Mouse (Mus musculus) hematopoietic stem cell, adult 5-6 weeks (primary cell): ENCODE data around the gene Col6a6. TPM values are rescaled to one million over a fixed set of nuclear protein-coding genes. Genes with fewer than 3 reads are reported as not detected.

ENCODE experiments used
- ATAC-seq, 2 experiments: fragments of 125-278 bp in 1 of 2; replicated peaks in 1 of 2; 2 replicates each; pipeline ENCODE4 v1.8.0; 2016 to 2017; ENCODE audit warnings: inconsistent platforms in 2 of 2, mild to moderate bottlenecking in 2 of 2, moderate number of reproducible peaks in 2 of 2, low read depth in 1 of 2, moderate TSS enrichment in 1 of 2; ENCODE audit not compliant: low FRiP score in 2 of 2, poor library complexity in 2 of 2, severe bottlenecking in 2 of 2, insufficient read depth in 1 of 2, low TSS enrichment in 1 of 2
- total RNA-seq: library from RNA; stranded (forward); fragments of 172-1452, 232-1000 nt; gene quantifications from 2 replicates; pipeline ENCODE4 v1.2.3, GENCODE M21; 2017

The Col6a6 gene
- total RNA-seq, 1 experiment from 2014 or later, result not detected

GRCm38 (mm10) chr9:105814436-105814835 lies 13.5 kb downstream of the Col6a6 start:
- no peak for ATAC-seq

DNA sequence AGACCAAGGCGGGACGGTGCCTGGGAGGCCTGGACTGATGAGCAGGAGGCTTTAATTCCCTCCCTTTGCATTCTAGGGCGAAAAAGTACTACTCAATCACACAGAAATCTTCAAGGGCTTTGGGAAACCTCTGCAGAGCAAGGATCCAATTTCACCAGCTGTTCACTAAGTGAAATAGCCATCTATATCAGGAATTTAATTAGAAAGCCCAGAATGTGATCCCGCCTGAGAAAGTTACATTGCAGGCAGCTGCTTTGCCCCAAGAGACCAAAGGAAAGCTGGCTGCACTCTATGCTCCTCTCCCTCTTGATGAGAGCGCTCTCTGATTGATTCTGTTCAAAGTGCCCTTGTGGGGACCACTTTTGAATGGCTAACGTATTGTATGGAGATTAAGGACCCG lies 16.5 kb downstream of the Col6a6 start:
- ATAC-seq, result no peak

- no peak for ATAC-seq
Observed at GRCm38 (mm10) chr9:105808920-105809505, 18.9 kb downstream of the Col6a6 start.

- no peak for ATAC-seq
Observed at GRCm38 (mm10) chr9:105803416-105803815, 24.5 kb downstream of the Col6a6 start.

GRCm38 (mm10) chr9:105801463-105801862 lies 26.5 kb downstream of the Col6a6 start:
- no peak for ATAC-seq

DNA sequence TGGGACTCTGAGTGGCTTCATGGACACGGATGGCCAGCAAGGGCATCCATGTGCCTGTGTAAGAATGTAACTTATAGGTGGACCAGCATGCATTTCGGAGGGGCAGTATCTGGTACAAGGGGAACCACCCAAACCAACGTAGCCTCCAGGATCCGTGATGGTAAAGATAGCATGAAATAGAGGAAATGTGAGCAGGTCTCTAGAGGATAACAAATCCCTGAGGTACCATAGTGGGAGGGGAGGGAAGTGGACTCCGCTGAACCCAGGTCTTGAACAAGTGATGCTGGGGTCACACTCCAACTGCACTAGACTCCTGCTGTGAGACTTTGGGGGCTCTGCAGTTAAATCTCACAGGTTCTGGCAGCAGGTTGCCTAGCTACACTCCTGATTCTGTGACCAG lies 27.7 kb downstream of the Col6a6 start:
- no peak for ATAC-seq

- no peak for ATAC-seq
Observed at GRCm38 (mm10) chr9:105796137-105796536, 31.8 kb downstream of the Col6a6 start.

DNA sequence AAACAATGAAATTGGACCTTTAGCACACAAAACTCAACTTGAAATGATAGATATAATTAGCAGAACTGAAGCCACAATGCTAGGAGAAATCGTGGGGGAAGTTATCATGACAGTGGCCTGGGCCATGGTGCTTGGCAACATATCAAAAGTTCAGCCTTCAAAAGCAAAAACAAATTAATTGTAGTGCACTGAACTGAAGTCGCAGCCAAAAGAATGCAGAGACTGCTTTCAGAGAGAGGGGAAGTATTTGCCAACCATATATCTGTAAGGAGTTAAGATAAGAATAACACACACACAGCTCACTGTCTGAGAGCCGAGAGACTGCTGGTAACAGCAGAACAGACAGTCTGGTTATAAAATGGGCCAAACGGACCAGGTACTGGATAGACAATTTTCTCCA lies 33.0 kb downstream of the Col6a6 start:
- ATAC-seq, result no peak

DNA sequence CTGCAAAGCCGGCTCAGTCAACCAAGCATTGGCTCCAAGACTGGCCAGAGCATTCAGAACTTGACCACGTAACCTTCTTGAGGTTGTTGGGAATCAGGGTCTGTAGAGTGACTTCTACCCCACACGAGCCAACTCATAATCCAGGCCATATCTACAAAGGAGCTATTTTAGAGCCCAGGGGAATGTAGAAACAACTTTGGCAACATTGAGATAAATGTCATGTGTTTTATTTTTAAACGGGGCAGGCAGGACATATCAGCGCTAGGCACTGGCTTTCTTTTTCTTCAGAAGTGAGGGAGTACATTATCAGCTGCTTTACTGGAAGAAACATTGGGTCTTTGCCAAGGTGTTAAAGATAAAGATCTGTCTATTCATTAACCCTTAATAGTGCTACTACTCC lies 36.1 kb downstream of the Col6a6 start:
- no peak for ATAC-seq

DNA sequence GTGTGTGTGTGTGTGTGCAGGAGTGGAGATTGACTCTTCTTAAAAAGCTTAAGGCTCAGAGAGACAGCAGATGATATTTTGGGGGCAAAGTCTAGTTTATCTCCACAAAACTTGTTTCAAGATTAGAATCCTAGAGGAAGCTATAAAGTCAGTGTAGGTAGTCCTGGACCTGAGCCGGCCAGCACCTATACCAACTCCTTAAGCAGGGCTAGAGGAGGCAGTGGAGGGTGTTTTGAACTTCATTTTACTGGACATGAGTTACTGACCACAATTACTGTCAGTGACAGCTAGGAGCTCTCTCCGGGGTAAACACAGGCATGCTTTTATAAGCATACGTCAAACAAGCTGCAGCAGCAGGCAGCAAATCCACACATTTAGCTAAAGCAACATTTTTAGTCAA lies 39.8 kb downstream of the Col6a6 start:
- no peak for ATAC-seq

- ATAC-seq, result no peak
Observed at GRCm38 (mm10) chr9:105787800-105788199, 40.2 kb downstream of the Col6a6 start.

DNA sequence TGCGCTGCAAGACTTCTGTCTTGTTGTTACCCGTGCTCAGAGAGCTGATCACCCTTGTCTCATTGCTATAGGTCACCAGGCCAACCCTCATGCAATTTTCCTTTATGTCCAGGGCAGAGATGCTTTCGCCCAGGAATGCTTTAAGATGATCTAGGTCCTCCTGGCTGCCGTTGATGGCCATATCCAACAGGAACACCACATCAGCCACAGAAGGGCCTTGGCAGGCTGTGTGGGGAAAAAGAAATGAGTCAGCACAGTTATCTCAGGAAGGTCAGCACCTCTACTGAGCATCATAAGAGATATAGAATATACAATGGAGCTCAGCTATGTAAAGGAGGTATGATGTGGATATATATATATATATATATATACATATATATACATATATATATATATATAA lies 43.9 kb downstream of the Col6a6 start:
- ATAC-seq, result no peak

- no peak for ATAC-seq
Observed at GRCm38 (mm10) chr9:105780696-105781095, 47.3 kb downstream of the Col6a6 start.

DNA sequence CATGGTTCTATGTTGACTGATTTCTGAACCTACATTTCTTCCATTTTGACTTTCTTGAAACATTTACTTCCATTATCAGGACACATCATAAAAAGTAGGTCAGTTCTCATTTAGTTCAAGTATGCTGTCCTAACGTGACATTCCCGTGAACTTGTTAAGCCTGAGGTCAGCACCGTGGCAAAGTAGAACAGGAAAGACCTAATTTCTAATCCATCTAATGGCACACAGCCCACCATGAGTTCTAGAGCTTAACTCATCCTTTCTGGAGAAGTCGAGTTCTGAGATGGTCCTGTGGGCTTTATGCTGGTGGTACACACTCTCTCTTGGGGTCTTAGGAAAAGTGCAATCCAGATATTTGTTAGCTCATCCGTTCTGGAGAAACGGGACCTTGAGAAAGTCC lies 49.2 kb downstream of the Col6a6 start:
- no peak for ATAC-seq

DNA sequence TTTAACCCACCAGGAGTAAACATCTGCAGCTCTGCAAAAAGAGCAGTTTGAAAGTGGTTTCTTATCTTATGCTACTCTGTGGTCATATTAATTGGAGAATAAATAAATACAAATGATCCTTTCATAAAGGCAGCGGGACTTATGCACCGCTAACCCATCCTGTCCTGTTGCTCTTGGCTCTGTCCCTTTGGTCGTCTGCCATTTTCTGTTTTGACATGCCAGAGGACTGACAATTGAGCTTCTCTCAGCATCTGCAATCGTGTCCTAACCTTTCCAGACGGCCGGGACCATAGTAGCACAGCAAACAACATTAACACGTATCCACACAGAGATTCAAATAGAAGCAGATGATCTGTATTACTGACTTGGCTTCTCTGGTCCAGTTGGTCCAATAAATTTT lies 53.1 kb downstream of the Col6a6 start:
- no peak for ATAC-seq

GRCm38 (mm10) chr9:105774321-105774720 lies 53.6 kb downstream of the Col6a6 start:
- no peak for ATAC-seq

- no peak for ATAC-seq
Observed at GRCm38 (mm10) chr9:105771380-105771779, 56.6 kb downstream of the Col6a6 start.

GRCm38 (mm10) chr9:105770690-105771089 lies 57.3 kb downstream of the Col6a6 start:
- ATAC-seq, result no peak

DNA sequence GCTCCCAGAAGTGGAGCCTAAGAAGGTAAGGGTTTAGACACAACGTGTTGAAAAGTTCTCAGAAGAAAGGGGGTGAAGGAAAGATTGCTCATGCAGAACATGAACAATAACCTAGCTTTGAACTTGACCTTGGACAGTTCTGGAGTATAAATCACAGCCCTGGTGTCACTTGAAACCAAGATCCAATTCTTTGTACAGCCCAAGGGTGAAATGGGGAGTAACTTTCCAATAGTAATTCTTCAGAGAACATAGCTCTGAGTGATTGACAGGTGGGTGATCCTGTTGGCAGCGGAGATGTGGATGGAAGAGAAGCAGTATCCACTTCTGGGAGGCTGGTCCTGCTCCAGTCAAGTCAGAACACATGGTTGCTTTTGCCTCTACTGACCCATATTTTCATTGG lies 62.1 kb downstream of the Col6a6 start:
- ATAC-seq, result no peak

- no peak for ATAC-seq
Observed at GRCm38 (mm10) chr9:105764681-105765080, 63.3 kb downstream of the Col6a6 start.
